Comparison of ENCODE assay signal across 8 mouse cellular contexts in genomic region chr5:31093151-31094041, GRCm38 (mm10). TPM values are rescaled to one million over a fixed set of nuclear protein-coding genes. Genes with fewer than 3 reads are reported as not detected.
DNase-seq lines count a peak whose midpoint lies in the region; ATAC-seq and TF ChIP-seq lines count a peak whose summit lies in the region.

No protein-coding gene starts in this region.

- H3K27ac ChIP-seq in hindbrain, embryonic 11.5 days (ENCODE audit: low read depth, low read length): 0 out of 2 replicates have a peak overlapping the region, but pooled peaks have one; percentile 39
- H3K27ac ChIP-seq in lung, postnatal 0 days (ENCODE audit: low read length): no peak overlapping the region
- no peak overlapping the region for H3K27ac ChIP-seq in small intestine, adult 2 months (ENCODE audit: insufficient read depth, low read depth, low read length)

- peaks cover 6% of the 10 kb centered on the region for H3K4me1 ChIP-seq in hindbrain, embryonic 11.5 days (replicated peaks; ENCODE audit: control insufficient read depth, insufficient read depth, low read length)
- H3K4me1 ChIP-seq in lung, postnatal 0 days (ENCODE audit: insufficient read depth, low read depth, low read length): peaks cover 15% of the 10 kb centered on the region
- peaks cover 16% of the 10 kb centered on the region for H3K4me1 ChIP-seq in small intestine, adult 2 months (ENCODE audit: control insufficient read depth, insufficient read depth, insufficient read length, low read length)

- no peaks in the 10 kb centered on the region for H3K36me3 ChIP-seq in hindbrain, embryonic 11.5 days (ENCODE audit: control insufficient read depth, insufficient read depth, low read length)
- no peaks in the 10 kb centered on the region for H3K36me3 ChIP-seq in lung, postnatal 0 days (ENCODE audit: insufficient read depth, low read length)
- H3K36me3 ChIP-seq in small intestine, adult 2 months (ENCODE audit: control insufficient read depth, insufficient read depth, low read length): no peaks in the 10 kb centered on the region

- H3K9me3 ChIP-seq in hindbrain, embryonic 11.5 days (ENCODE audit: control insufficient read depth, low read length): no peaks in the 10 kb centered on the region
- no peaks in the 10 kb centered on the region for H3K9me3 ChIP-seq in lung, postnatal 0 days (ENCODE audit: low read length)

- H3K9ac ChIP-seq in hindbrain, embryonic 11.5 days (ENCODE audit: low read depth, low read length): peak overlapping the region; percentile 66
- H3K9ac ChIP-seq in lung, postnatal 0 days (replicated peaks; ENCODE audit: low read depth): no peak overlapping the region

- H3K27me3 ChIP-seq in hindbrain, embryonic 11.5 days (ENCODE audit: control insufficient read depth, insufficient read depth, low read length): peaks cover 78% of the 10 kb centered on the region
- peaks cover 65% of the 10 kb centered on the region for H3K27me3 ChIP-seq in lung, postnatal 0 days (replicated peaks; ENCODE audit: insufficient read depth, low read length)
- peaks cover 58% of the 10 kb centered on the region for H3K27me3 ChIP-seq in small intestine, adult 2 months (ENCODE audit: control insufficient read depth, insufficient read depth, low read length)

- no peak for TF ChIP-seq EP300 in lung, postnatal 0 days (IDR thresholded peaks at IDR 0.05)

- peak; percentile 94 for DNase-seq in heart, adult 11 months
- DNase-seq in heart, adult 9 months (ENCODE audit: low spot score in 2 of 2): no peak
- DNase-seq in embryo, embryonic 9.5 days (ENCODE audit: extremely low spot score): peak; percentile 45
- peak; percentile 46 for DNase-seq in hindbrain, embryonic 11.5 days (ENCODE audit: low spot score)
- DNase-seq in layer of hippocampus, adult 9-11 months: peak; percentile 72
- DNase-seq in lung, postnatal 0 days (ENCODE audit: low spot score): peak; percentile 36

- H3K4me2 ChIP-seq in hindbrain, embryonic 11.5 days (replicated peaks; ENCODE audit: low read depth, low read length): peak overlapping the region; percentile 52
- peak overlapping the region; percentile 59 for H3K4me2 ChIP-seq in lung, postnatal 0 days (replicated peaks; ENCODE audit: low read depth, low read length)

- ATAC-seq in hindbrain, embryonic 11.5 days (ENCODE audit: low FRiP score): peak; percentile 69
- peak; percentile 43 for ATAC-seq in lung, postnatal 0 days
- no peak for ATAC-seq in activated CD4-positive, CD25-positive, alpha-beta regulatory T cell, adult 4 months

- TF ChIP-seq CTCF in lung, postnatal 0 days (IDR thresholded peaks at IDR 0.05): no peak
- TF ChIP-seq CTCF in small intestine, adult 2 months (IDR thresholded peaks at IDR 0.05; ENCODE audit: extremely low read depth, insufficient read length, insufficient replicate concordance, low read depth, low read length): no peak

- peak overlapping the region; percentile 45 for H3K4me3 ChIP-seq in hindbrain, embryonic 11.5 days (ENCODE audit: low read depth, low read length)
- peak overlapping the region; percentile 34 for H3K4me3 ChIP-seq in lung, postnatal 0 days (ENCODE audit: low read depth, low read length)
- peak overlapping the region; percentile 64 for H3K4me3 ChIP-seq in small intestine, adult 2 months (ENCODE audit: low read depth, low read length)

- TF ChIP-seq POLR2A in small intestine, adult 2 months (IDR thresholded peaks at IDR 0.05; ENCODE audit: low read depth, low read length): no peak

- under 1% methylated on average over 45 of the region's 54 CpGs for WGBS in hindbrain, embryonic 11.5 days
- under 1% methylated on average over 23 of the region's 54 CpGs for WGBS in lung, postnatal 0 days
- WGBS in small intestine, adult 2 months: 2% methylated on average over 50 of the region's 54 CpGs

RNA-seq across cellular contexts. Expression of gene Dnajc5g, which starts 12.7 kb away (rescaled TPM):
- polyA plus RNA-seq in hindbrain, embryonic 11.5 days (2014; fragmentation: Nextera tagmentation; extraction: Ambion mirVana): not detected in 2 replicates
- not detected in 2 replicates for polyA plus RNA-seq in lung, postnatal 0 days (2015; fragmentation: Nextera tagmentation; extraction: Ambion mirVana)
- not detected in 2 replicates for polyA plus RNA-seq in small intestine, adult 2 months (2012; rRNA removed)
- polyA plus RNA-seq in activated CD4-positive, CD25-positive, alpha-beta regulatory T cell, adult 4 months (2017; shearing (Covaris generic)): under 1 TPM in 1 of 2 experiments, not detected in 1; 0.28 TPM

RNA-seq across cellular contexts. Expression of gene Slc30a3, which starts 14.6 kb away (rescaled TPM):
- polyA plus RNA-seq in hindbrain, embryonic 11.5 days (2014; fragmentation: Nextera tagmentation; extraction: Ambion mirVana): 8.4 and 9.2 TPM in 2 replicates
- not detected in 2 replicates for polyA plus RNA-seq in lung, postnatal 0 days (2015; fragmentation: Nextera tagmentation; extraction: Ambion mirVana)
- polyA plus RNA-seq in small intestine, adult 2 months (2012; rRNA removed): 0.15 and 0.17 TPM in 2 replicates
- polyA plus RNA-seq in activated CD4-positive, CD25-positive, alpha-beta regulatory T cell, adult 4 months (2017; shearing (Covaris generic)): not detected

RNA-seq across cellular contexts. Expression of gene Trim54, which starts 23.1 kb away (rescaled TPM):
- 0.10 TPM in 1 of 2 replicates, not detected in the other for polyA plus RNA-seq in hindbrain, embryonic 11.5 days (2014; fragmentation: Nextera tagmentation; extraction: Ambion mirVana)
- 0.49 and 0.55 TPM in 2 replicates for polyA plus RNA-seq in lung, postnatal 0 days (2015; fragmentation: Nextera tagmentation; extraction: Ambion mirVana)
- polyA plus RNA-seq in small intestine, adult 2 months (2012; rRNA removed): not detected in 2 replicates
- polyA plus RNA-seq in activated CD4-positive, CD25-positive, alpha-beta regulatory T cell, adult 4 months (2017; shearing (Covaris generic)): not detected

RNA-seq across cellular contexts. Expression of gene Cad, which starts 38.8 kb away (rescaled TPM):
- polyA plus RNA-seq in hindbrain, embryonic 11.5 days (2014; fragmentation: Nextera tagmentation; extraction: Ambion mirVana): 19.7 and 19.8 TPM in 2 replicates
- 4.1 and 4.2 TPM in 2 replicates for polyA plus RNA-seq in lung, postnatal 0 days (2015; fragmentation: Nextera tagmentation; extraction: Ambion mirVana)
- 15.4 and 17.5 TPM in 2 replicates for polyA plus RNA-seq in small intestine, adult 2 months (2012; rRNA removed)
- polyA plus RNA-seq in activated CD4-positive, CD25-positive, alpha-beta regulatory T cell, adult 4 months (2017; shearing (Covaris generic)): 1 to 10 TPM; 5.7 to 9.7 TPM

RNA-seq across cellular contexts. Expression of gene Slc5a6, which starts 44.7 kb away (rescaled TPM):
- 6.3 and 7.6 TPM in 2 replicates for polyA plus RNA-seq in hindbrain, embryonic 11.5 days (2014; fragmentation: Nextera tagmentation; extraction: Ambion mirVana)
- 3.4 and 3.6 TPM in 2 replicates for polyA plus RNA-seq in lung, postnatal 0 days (2015; fragmentation: Nextera tagmentation; extraction: Ambion mirVana)
- 14.5 and 75.0 TPM in 2 replicates for polyA plus RNA-seq in small intestine, adult 2 months (2012; rRNA removed)
- 1 to 10 TPM; 2.7 to 3.2 TPM for polyA plus RNA-seq in activated CD4-positive, CD25-positive, alpha-beta regulatory T cell, adult 4 months (2017; shearing (Covaris generic))

Comparison
In these comparisons a context has a peak if more than half of its experiments do, and no peak if none do; other contexts are left out.
1. DNase-seq: peak in heart, adult 11 months (single experiment), embryo, embryonic 9.5 days (single experiment), hindbrain, embryonic 11.5 days (single experiment), layer of hippocampus, adult 9-11 months (single experiment) and lung, postnatal 0 days (single experiment); none in heart, adult 9 months (0 of 2).
2. Peak in every context shown above with its lines, with median percentiles within 50 percentile points of each other: H3K4me3 ChIP-seq.